Mouse (Mus musculus) midbrain, postnatal 0 days (tissue): ENCODE results near the gene Izumo1. TPM values are rescaled to one million over a fixed set of nuclear protein-coding genes. Genes with fewer than 3 reads are reported as not detected.

Experiments
- ATAC-seq: fragments of 200-750 bp; cut with Nextera tagmentation; 2 replicates; pipeline ENCODE4 v1.8.0; 2017; ENCODE audit warnings: moderate number of reproducible peaks, mild to moderate bottlenecking, moderate TSS enrichment, moderate library complexity; ENCODE audit not compliant: low FRiP score
- DNase-seq: peaks from one replicate; pipeline ENCODE4 v3.0.0-alpha.2; 2015; ENCODE audit warnings: low spot score
- H3K27ac ChIP-seq: fragments of 300-500 bp; sonication (generic); 2 replicates; pipeline ENCODE4 v1.5.1; 2014; ENCODE audit warnings: low read depth, mild to moderate bottlenecking, low read length, mixed read lengths
- H3K27me3 ChIP-seq: fragments of 300-500 bp; sonication (generic); 2 replicates; pipeline ENCODE4 v1.6.1; 2014; ENCODE audit warnings: low read length, control low read depth, mixed read lengths; ENCODE audit not compliant: insufficient read depth
- H3K36me3 ChIP-seq: fragments of 300-500 bp; sonication (generic); 2 replicates; pipeline ENCODE4 v1.6.1; 2014; ENCODE audit warnings: low read length, control low read depth, mixed read lengths; ENCODE audit not compliant: insufficient read depth
- H3K4me1 ChIP-seq: fragments of 300-500 bp; sonication (generic); 2 replicates; pipeline ENCODE4 v1.6.1; 2014; ENCODE audit warnings: mild to moderate bottlenecking, control low read depth, antibody characterized with exemption, low read length, mixed read lengths; ENCODE audit not compliant: insufficient read depth
- H3K4me2 ChIP-seq: fragments of 300-500 bp; sonication (generic); 2 replicates; pipeline ENCODE4 v1.6.1; 2014; ENCODE audit warnings: low read depth, mild to moderate bottlenecking, low read length, mixed read lengths; ENCODE audit not compliant: poor library complexity, severe bottlenecking
- H3K4me3 ChIP-seq: fragments of 300-500 bp; sonication (generic); 2 replicates; pipeline ENCODE4 v1.5.1; 2014; ENCODE audit warnings: low read depth, mild to moderate bottlenecking, low read length, moderate library complexity
- H3K9ac ChIP-seq: fragments of 300-500 bp; sonication (generic); replicated peaks from 2 replicates; pipeline ENCODE4 v1.6.1; 2014; ENCODE audit warnings: mild to moderate bottlenecking, low read length, moderate library complexity, mixed read lengths; ENCODE audit not compliant: poor library complexity, severe bottlenecking
- H3K9me3 ChIP-seq: fragments of 300-500 bp; sonication (generic); 2 replicates; pipeline ENCODE4 v1.6.1; 2016; ENCODE audit warnings: low read length, control low read depth
- CTCF ChIP-seq: IDR thresholded peaks from 2 replicates; pipeline ENCODE4 v1.5.1; 2016; ENCODE audit warnings: antibody characterized with exemption, mild to moderate bottlenecking
- WGBS: fragments of 180-500 bp; shearing (Covaris S2); extraction: QIAGEN DNeasy Blood & Tissue Kit; methylation state at CpG from one replicate; pipeline ENCODE4 v1.1.7; 2014; 5-methylcytosine and 5-hydroxymethylcytosine counted together
- polyA plus RNA-seq: library from polyadenylated mRNA; unstranded; fragments of >200 nt; fragmentation: Nextera tagmentation; extraction: Ambion mirVana; gene quantifications from 2 replicates; pipeline ENCODE4 v1.2.1, GENCODE M21; 2015
- total RNA-seq: library from RNA; depleted of rRNA; stranded (reverse); fragments of >200 nt; gene quantifications from 2 replicates; pipeline ENCODE4 v1.2.3, GENCODE M21; 2014

Gene Izumo1
- total and polyA plus RNA-seq, 2 experiments from 2014 or later = 0.11 TPM; not detected in 1

DNA sequence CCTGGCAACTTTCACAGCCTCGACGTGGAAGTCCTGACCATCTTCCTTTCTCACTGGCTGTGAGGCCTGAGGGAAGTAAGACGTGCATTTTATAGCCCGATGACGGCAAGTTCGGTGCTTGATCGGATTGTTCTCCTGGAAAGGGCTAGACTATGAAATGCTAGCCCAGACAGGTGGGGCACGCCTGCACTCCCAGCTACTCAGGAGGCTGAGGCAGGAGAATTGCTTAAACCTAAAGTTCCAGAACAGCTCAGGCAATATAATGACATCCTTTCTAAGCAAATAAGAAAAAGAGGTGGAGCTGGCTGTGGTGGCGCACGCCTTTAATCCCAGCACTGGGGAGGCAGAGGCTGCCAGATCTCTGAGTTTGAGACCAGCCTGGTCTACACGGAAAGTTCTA is 1.9 kb downstream of the Izumo1 start:
- Histone ChIP-seq H3K4me3 (no peak overlapping the region), H3K27ac (no peak overlapping the region), H3K4me1 (no peaks in the 10 kb centered on the region), H3K36me3 (no peaks in the 10 kb centered on the region), H3K27me3 (peaks cover 4% of the 10 kb centered on the region), H3K9me3 (no peaks in the 10 kb centered on the region), H3K4me2 (no peak overlapping the region), H3K9ac (no peak overlapping the region)
- no peak for DNase-seq
- no peak for TF ChIP-seq CTCF
- no peak for ATAC-seq
- 95% methylated on average over 11 of the region's 11 CpGs for WGBS

DNA sequence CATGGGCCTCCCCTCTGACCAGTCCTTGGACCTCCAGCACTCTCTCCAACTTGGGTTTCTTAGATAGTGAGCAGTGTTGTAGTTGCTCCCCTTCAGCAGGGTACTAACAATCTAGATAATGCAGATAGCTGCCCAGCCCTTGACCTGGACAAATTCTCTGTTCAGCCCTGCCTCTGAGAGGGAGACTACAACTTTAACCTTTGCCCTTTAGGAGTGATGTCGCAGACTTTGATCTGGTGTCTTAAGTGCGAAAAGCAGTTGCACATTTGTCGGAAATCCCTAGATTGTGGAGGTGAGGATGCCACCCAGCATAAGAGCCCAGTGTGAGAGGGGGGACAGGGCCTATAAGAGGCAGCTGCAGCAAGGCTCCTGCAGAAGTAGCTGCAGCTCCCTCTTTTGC is 3.1 kb downstream of the Izumo1 start:
- no peak overlapping the region for H3K27ac ChIP-seq
- H3K9me3 ChIP-seq = no peaks in the 10 kb centered on the region
- H3K9ac ChIP-seq = no peak overlapping the region
- no peak for DNase-seq
- TF ChIP-seq CTCF = no peak
- no peaks in the 10 kb centered on the region for H3K36me3 ChIP-seq
- no peak overlapping the region for H3K4me2 ChIP-seq
- H3K27me3 ChIP-seq = no peaks in the 10 kb centered on the region
- no peak overlapping the region for H3K4me3 ChIP-seq
- ATAC-seq = no peak
- H3K4me1 ChIP-seq = no peaks in the 10 kb centered on the region
- WGBS = 87% methylated on average over 3 of the region's 3 CpGs

DNA sequence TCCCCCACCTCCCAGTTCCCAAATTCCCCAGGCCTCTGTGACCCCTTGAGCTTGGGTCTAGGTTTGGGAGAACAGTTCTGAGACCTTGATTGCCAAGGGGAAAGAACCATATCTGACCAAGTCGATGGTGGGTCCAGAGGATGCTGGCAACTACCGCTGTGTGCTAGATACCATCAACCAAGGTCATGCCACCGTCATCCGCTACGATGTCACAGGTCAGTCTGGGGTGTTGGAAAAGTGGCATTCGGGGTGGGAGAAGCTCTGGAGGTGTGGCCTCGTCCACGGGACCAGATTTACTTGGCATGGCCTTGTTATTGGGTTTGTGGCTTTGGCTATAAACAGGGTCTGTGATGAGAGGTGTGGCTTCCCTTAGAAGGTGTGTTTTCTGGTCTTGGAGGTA is 3.9 kb downstream of the Izumo1 start:
- WGBS = 91% methylated on average over 8 of the region's 8 CpGs

DNA sequence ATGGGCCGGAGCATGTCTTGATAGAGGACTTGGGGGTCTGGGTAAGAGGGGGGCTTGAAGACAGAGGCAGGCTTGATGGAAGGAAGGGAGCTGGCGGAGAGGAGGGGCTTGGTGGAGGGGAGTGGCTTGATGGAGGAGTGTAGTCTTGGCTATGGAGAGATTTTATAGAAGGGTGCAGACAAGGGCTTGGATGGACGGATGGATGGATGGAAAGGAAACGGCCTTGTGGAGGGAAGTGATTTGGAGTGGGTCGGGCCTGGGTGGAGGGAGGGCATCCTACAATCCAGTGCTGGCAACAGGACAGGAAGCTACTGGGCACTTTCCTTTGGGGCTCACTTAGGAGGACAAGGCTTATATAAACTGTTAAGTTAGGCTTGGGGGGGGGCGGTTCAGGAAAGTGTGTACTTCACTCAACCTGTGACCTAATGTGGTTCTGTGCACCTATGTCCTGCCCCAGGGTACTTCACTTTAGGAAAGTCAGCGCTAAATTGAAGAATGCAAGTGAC is 5.0 kb downstream of the Izumo1 start:
- ATAC-seq (no peak), DNase-seq (no peak)
- no peak for TF ChIP-seq CTCF
- Histone ChIP-seq H3K9ac (no peak overlapping the region), H3K27me3 (no peaks in the 10 kb centered on the region), H3K9me3 (no peaks in the 10 kb centered on the region), H3K4me1 (no peaks in the 10 kb centered on the region), H3K36me3 (no peaks in the 10 kb centered on the region), H3K27ac (no peak overlapping the region), H3K4me3 (no peak overlapping the region), H3K4me2 (no peak overlapping the region)
- 88% methylated on average over 7 of the region's 7 CpGs for WGBS

More for the DNA sequence above, 3.9 kb downstream of the Izumo1 start:
- Histone ChIP-seq H3K4me3 (no peak overlapping the region), H3K9me3 (no peaks in the 10 kb centered on the region), H3K9ac (no peak overlapping the region), H3K4me2 (no peak overlapping the region), H3K4me1 (no peaks in the 10 kb centered on the region), H3K27me3 (no peaks in the 10 kb centered on the region), H3K27ac (no peak overlapping the region), H3K36me3 (no peaks in the 10 kb centered on the region)
- DNase-seq (no peak), ATAC-seq (no peak)
- no peak for TF ChIP-seq CTCF

DNA sequence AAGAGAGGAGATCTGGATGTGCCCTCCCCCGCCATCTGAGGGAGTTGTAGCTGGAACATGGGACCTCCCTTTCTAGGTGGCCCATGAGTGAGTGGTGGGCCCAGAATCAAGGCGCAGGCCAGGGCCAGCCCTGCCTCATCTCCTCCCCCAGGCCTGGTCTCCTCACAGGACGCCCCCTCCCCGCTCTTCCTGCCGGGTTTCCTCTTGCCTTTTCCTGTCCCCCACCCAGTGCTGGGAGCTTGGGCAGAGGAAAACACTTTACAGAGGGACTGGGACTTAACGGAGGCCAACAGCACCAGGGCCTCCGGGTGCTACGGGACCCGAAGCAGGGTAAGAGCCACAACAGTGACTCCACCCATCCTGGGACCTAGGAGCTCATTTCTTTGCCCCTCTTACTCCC is 5.7 kb downstream of the Izumo1 start, which contains the start of gene Rasip1:
Rasip1 (plus strand) TSS at position 228 of the 400 bp plus-strand sequence.
- 85% methylated on average over 9 of the region's 9 CpGs for WGBS
- DNase-seq = no peak
- no peaks in the 10 kb centered on the region for H3K9me3 ChIP-seq
- peak within 1 kb of the TSS; percentile 89 for H3K4me2 ChIP-seq
- no peaks in the 10 kb centered on the region for H3K36me3 ChIP-seq
- peak within 1 kb of the TSS; percentile 79 for H3K27ac ChIP-seq
- H3K4me3 ChIP-seq = peak within 1 kb of the TSS; percentile 54
- TF ChIP-seq CTCF = no peak
- peak within 1 kb of the TSS; percentile 90 for H3K9ac ChIP-seq
- H3K27me3 ChIP-seq = no peaks in the 10 kb centered on the region
- no peak for ATAC-seq
- no peaks in the 10 kb centered on the region for H3K4me1 ChIP-seq

DNA sequence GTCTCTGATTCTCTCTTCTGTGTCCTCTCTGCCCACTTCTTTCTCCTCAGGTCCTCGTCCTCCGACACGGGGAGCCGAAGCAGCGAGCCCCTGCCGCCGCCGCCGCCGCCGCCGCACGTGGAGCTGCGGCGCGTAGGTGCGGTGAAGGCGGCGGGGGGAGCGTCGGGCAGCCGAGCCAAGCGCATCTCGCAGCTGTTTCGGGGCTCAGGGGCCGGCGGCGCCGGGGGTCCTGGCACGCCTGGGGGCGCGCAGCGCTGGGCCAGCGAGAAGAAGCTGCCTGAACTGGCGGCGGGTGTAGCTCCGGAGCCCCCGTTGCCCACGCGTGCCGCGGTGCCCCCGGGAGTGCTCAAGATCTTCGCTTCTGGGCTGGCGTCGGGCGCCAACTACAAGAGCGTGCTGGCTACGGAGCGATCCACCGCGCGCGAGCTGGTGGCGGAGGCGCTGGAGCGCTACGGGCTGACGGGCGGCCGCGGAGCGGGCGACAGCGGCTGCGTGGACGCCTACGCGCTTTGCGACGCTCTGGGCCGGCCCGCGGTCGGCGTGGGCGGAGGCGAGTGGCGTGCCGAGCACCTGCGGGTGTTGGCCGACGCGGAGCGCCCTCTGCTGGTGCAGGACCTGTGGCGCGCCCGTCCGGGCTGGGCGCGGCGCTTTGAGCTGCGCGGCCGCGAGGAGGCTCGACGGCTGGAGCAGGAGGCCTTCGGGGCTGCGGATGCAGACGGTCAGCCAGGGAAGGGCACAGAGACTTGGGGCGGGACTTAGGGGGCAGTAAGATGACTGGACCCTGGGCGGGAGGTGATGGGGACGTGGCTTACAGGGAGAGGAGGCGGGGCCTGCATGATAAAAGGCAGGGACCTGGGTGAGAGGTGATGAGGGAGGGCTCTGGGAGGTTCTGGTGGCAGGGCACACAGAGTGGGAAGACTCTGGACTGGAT is 7.0 kb downstream of the Izumo1 start:
- TF ChIP-seq CTCF = peak; percentile 77
- no peaks in the 10 kb centered on the region for H3K9me3 ChIP-seq
- peak overlapping the region; percentile 89 for H3K4me2 ChIP-seq
- no peaks in the 10 kb centered on the region for H3K36me3 ChIP-seq
- WGBS = 1% methylated on average over 93 of the region's 105 CpGs
- DNase-seq = peak; percentile 93
- peak; percentile 84 for ATAC-seq
- H3K9ac ChIP-seq = peak overlapping the region; percentile 90
- H3K4me3 ChIP-seq = peak overlapping the region; percentile 54
- no peaks in the 10 kb centered on the region for H3K27me3 ChIP-seq
- no peaks in the 10 kb centered on the region; the same call in 1 of the 2 replicates for H3K4me1 ChIP-seq
- peak overlapping the region; percentile 79 for H3K27ac ChIP-seq
